Mouse (Mus musculus): ENCODE results near the gene Pik3c2a.

DNA sequence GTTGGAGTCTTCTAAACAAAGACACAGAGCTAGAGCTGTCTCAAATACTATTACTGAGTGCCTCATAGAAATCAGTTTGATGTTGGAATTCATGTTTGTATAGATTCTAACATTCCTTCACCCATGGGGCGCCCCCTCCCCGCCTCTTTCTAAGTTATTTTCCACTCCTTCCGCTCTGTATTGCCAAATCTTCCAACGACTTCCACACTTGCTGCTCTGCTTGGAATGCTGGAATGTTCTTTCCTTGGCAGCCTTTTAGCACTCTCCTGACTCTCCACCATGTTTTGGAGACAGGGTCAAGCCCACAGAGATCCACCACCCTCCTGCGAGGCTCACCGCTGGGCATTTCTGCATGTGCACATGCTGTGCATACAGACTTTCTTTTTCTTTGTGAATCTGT, 14.1 kb upstream of the Pik3c2a start:
- TF ChIP-seq CTCF (IDR thresholded peaks at IDR 0.05; ENCODE audit: low read depth) (no peak), EP300 (IDR thresholded peaks at IDR 0.05; ENCODE audit: low read depth) (no peak)

All from liver, embryonic 14.5 days (tissue).